Mouse (Mus musculus): ENCODE results near the gene C2cd4a.

The C2cd4a gene

DNA sequence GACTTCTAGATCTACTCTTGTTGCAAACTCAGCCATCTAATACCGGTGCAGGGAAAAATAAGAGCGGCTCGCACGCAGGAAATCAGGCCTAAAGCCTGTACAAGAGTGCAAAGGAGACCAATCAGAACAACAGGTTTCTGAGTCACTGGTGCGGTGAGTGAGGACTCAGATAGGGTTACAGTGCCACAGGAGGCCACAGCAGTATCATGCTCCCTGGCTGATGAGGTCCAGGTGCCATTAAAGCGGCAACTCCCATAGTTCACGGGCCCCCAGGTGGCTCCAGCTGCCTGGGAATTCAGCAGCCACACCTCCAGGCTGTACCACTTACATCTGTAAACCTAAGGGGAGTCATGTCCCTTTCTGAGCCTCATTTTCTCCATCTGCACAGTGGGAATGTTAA, 45.8 kb downstream of the C2cd4a start:
- DNase-seq: no peak

DNA sequence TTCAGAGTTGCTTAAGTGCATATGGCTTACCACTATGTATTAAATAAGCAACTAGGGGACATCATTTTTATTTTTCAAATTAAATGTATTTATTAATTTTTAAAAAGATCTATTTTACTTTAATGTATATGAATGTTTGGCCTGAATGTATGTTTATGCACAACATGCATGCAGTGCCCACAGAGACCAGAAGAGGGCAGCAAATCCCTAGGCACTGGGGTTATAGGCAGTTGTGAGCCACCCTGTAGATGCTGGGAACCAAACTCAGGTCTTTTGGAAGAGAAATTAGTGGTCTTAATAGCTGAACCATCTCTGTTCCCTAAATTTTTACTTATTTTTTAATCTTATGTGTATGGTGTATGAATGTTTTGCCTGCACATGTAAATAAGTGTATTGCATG, 48.2 kb downstream of the C2cd4a start:
- no peak for DNase-seq

DNA sequence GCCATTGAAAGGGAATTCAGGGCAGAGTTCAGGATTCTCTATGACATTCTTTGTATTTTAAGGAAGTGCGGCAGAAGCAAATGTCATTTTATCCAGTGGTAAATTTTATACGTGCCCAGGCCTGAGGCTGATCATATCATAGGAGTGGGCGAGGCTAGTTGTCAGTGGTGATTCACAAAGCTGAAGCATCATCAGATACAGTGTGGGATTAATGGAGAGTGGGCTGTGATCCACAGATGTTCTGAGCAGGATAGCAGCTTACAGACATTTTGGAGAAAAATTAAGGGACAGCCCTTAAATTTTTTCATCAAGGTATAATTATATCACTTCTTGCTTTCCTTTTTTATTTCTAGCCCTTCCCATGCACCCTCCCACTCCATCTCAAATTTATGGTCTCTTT, 48.7 kb downstream of the C2cd4a start:
- no peak for DNase-seq

DNA sequence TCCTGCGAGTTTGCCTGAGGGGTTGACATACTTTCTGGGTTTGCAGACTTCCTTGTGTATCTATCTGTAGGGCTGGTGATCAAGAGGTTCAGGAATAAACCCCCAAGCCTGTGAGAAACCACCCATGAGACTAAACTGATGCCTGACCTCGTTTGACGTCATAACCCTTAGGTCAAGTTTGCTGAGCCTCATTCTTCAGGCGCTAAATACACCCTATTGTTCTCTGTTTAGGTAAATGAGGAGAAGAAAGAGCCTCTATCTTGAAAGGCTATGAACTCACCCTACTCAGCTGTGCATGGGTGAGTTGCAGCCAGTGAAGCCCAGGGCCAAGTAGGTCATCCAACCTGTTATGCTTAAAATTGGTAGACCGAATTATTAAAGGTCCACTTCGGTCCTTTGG, 49.3 kb downstream of the C2cd4a start:
- no peak for DNase-seq

Measured in right cerebral cortex, postnatal 14 days (tissue).